Mouse (Mus musculus): ENCODE data around the gene Nptx2. TPM values are rescaled to one million over a fixed set of nuclear protein-coding genes. Genes with fewer than 3 reads are reported as not detected.

The Nptx2 gene
- polyA plus RNA-seq, 1 experiment: not detected

GRCm38 (mm10) chr5:144546423-144546995, 807 bp downstream of the Nptx2 start:
- Histone ChIP-seq H3K4me2 (ENCODE audit: low read depth) (no peak overlapping the region), H3K36me3 (ENCODE audit: control insufficient read depth, insufficient read depth) (no peaks in the 10 kb centered on the region), H3ac (ENCODE audit: control insufficient read depth, insufficient read length) (no peak overlapping the region), H3K79me2 (ENCODE audit: control insufficient read depth, insufficient read depth) (no peaks in the 10 kb centered on the region), H3K4me3 (no peak overlapping the region), H3K27me3 (ENCODE audit: control insufficient read depth, insufficient read depth, insufficient read length) (peaks cover 4% of the 10 kb centered on the region)
- TF ChIP-seq CEBPB (IDR thresholded peaks at IDR 0.05; ENCODE audit: insufficient read depth, poor library complexity, severe bottlenecking) (no peak), E2F4 (IDR thresholded peaks at IDR 0.05; ENCODE audit: insufficient read depth) (no peak), MAX (IDR thresholded peaks at IDR 0.05; ENCODE audit: low read depth) (no peak), USF1 (IDR thresholded peaks at IDR 0.05; ENCODE audit: low read depth) (no peak)

- Histone ChIP-seq H3K4me3 (no peak overlapping the region), H3K79me2 (ENCODE audit: control insufficient read depth, insufficient read depth) (no peaks in the 10 kb centered on the region), H3K36me3 (ENCODE audit: control insufficient read depth, insufficient read depth) (no peaks in the 10 kb centered on the region), H3K27me3 (ENCODE audit: control insufficient read depth, insufficient read depth, insufficient read length) (peaks cover 4% of the 10 kb centered on the region), H3ac (ENCODE audit: control insufficient read depth, insufficient read length) (no peak overlapping the region), H3K4me2 (ENCODE audit: low read depth) (no peak overlapping the region)
- TF ChIP-seq MYOG (IDR thresholded peaks at IDR 0.05; ENCODE audit: control insufficient read depth in 1 of 3, insufficient read depth in 1 of 3, insufficient read length in 2 of 3, low read depth in 2 of 3) (no peak), USF1 (IDR thresholded peaks at IDR 0.05; ENCODE audit: low read depth) (no peak), E2F4 (IDR thresholded peaks at IDR 0.05; ENCODE audit: insufficient read depth) (no peak), SRF (IDR thresholded peaks at IDR 0.05; ENCODE audit: control insufficient read depth, insufficient read length, low read depth) (no peak)
Observed at GRCm38 (mm10) chr5:144547333-144547878, 1.7 kb downstream of the Nptx2 start.

DNA sequence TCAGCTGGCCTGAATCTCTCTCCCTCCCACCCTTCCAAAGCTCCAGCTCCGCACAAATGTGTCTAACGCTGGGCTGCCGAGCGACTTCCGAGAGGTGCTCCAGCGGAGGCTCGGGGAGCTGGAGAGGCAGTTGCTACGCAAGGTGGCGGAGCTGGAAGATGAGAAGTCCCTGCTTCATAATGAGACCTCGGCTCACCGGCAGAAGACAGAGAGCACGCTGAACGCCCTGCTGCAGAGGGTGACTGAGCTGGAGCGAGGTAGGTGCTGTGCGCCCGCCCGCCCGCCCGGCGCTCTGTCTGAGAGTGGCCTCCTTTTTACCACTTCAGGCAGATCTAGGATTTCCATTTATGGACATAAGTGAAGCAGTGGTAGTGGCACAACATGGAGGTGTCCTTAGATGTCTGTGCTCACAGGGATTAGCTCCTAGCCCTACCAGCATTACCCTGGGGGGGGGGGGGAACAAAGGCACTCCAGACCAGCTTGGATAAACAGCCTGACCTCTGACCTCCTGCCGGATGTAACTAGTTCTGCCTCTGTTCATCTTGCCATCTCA, 2.5 kb downstream of the Nptx2 start:
- Histone ChIP-seq H3K79me2 (ENCODE audit: control insufficient read depth, insufficient read depth) (no peaks in the 10 kb centered on the region), H3ac (ENCODE audit: control insufficient read depth, insufficient read length) (no peak overlapping the region), H3K36me3 (ENCODE audit: control insufficient read depth, insufficient read depth) (no peaks in the 10 kb centered on the region), H3K4me3 (no peak overlapping the region), H3K4me2 (ENCODE audit: low read depth) (no peak overlapping the region), H3K27me3 (ENCODE audit: control insufficient read depth, insufficient read depth, insufficient read length) (peaks cover 4% of the 10 kb centered on the region)
- no peak for TF ChIP-seq TCF12 (IDR thresholded peaks at IDR 0.05; ENCODE audit: insufficient read depth, poor library complexity, severe bottlenecking)
- TF ChIP-seq MAX (IDR thresholded peaks at IDR 0.05; ENCODE audit: low read depth): no peak
- no peak for TF ChIP-seq REST (IDR thresholded peaks at IDR 0.05; ENCODE audit: insufficient read depth, insufficient read length)
- no peak for TF ChIP-seq POLR2A (IDR thresholded peaks at IDR 0.05; ENCODE audit: insufficient read length, low read depth)
- TF ChIP-seq POLR2AphosphoS2 (IDR thresholded peaks at IDR 0.05; ENCODE audit: insufficient read length, low read depth): no peak
- no peak for TF ChIP-seq MYOG (IDR thresholded peaks at IDR 0.05; ENCODE audit: control insufficient read depth in 1 of 3, insufficient read depth in 1 of 3, insufficient read length in 2 of 3, low read depth in 2 of 3)
- TF ChIP-seq CEBPB (IDR thresholded peaks at IDR 0.05; ENCODE audit: insufficient read depth, poor library complexity, severe bottlenecking): no peak
- TF ChIP-seq E2F4 (IDR thresholded peaks at IDR 0.05; ENCODE audit: insufficient read depth): no peak
- no peak for TF ChIP-seq USF1 (IDR thresholded peaks at IDR 0.05; ENCODE audit: low read depth)
- TF ChIP-seq SRF (IDR thresholded peaks at IDR 0.05; ENCODE audit: control insufficient read depth, insufficient read length, low read depth): no peak
- no peak for TF ChIP-seq MYOD1 (IDR thresholded peaks at IDR 0.05; ENCODE audit: control insufficient read depth in 1 of 3, insufficient read length in 2 of 3, low read depth in 2 of 3)
- no peak for TF ChIP-seq TCF3 (IDR thresholded peaks at IDR 0.05; ENCODE audit: insufficient read length, low read depth)

- H3K4me3 ChIP-seq: no peak overlapping the region
- no peaks in the 10 kb centered on the region for H3K36me3 ChIP-seq (ENCODE audit: control insufficient read depth, insufficient read depth)
- TF ChIP-seq MYOD1 (IDR thresholded peaks at IDR 0.05; ENCODE audit: control insufficient read depth in 1 of 3, insufficient read length in 2 of 3, low read depth in 2 of 3): no peak
- TF ChIP-seq MYOG (IDR thresholded peaks at IDR 0.05; ENCODE audit: control insufficient read depth in 1 of 3, insufficient read depth in 1 of 3, insufficient read length in 2 of 3, low read depth in 2 of 3): no peak
- no peak for TF ChIP-seq SRF (IDR thresholded peaks at IDR 0.05; ENCODE audit: control insufficient read depth, insufficient read length, low read depth)
- no peak for TF ChIP-seq E2F4 (IDR thresholded peaks at IDR 0.05; ENCODE audit: insufficient read depth)
- TF ChIP-seq REST (IDR thresholded peaks at IDR 0.05; ENCODE audit: insufficient read depth, insufficient read length): no peak
- TF ChIP-seq POLR2AphosphoS2 (IDR thresholded peaks at IDR 0.05; ENCODE audit: insufficient read length, low read depth): no peak
- TF ChIP-seq TCF3 (IDR thresholded peaks at IDR 0.05; ENCODE audit: insufficient read length, low read depth): no peak
- no peak for TF ChIP-seq MAX (IDR thresholded peaks at IDR 0.05; ENCODE audit: low read depth)
- TF ChIP-seq CEBPB (IDR thresholded peaks at IDR 0.05; ENCODE audit: insufficient read depth, poor library complexity, severe bottlenecking): no peak
- no peak for TF ChIP-seq USF1 (IDR thresholded peaks at IDR 0.05; ENCODE audit: low read depth)
- no peak for TF ChIP-seq TCF12 (IDR thresholded peaks at IDR 0.05; ENCODE audit: insufficient read depth, poor library complexity, severe bottlenecking)
- TF ChIP-seq POLR2A (IDR thresholded peaks at IDR 0.05; ENCODE audit: insufficient read length, low read depth): no peak
- H3ac ChIP-seq (ENCODE audit: control insufficient read depth, insufficient read length): no peak overlapping the region
- H3K4me2 ChIP-seq (ENCODE audit: low read depth): no peak overlapping the region
- H3K79me2 ChIP-seq (ENCODE audit: control insufficient read depth, insufficient read depth): no peaks in the 10 kb centered on the region
- H3K27me3 ChIP-seq (ENCODE audit: control insufficient read depth, insufficient read depth, insufficient read length): peaks cover 4% of the 10 kb centered on the region
Observed at GRCm38 (mm10) chr5:144550003-144550402, 4.3 kb downstream of the Nptx2 start.

DNA sequence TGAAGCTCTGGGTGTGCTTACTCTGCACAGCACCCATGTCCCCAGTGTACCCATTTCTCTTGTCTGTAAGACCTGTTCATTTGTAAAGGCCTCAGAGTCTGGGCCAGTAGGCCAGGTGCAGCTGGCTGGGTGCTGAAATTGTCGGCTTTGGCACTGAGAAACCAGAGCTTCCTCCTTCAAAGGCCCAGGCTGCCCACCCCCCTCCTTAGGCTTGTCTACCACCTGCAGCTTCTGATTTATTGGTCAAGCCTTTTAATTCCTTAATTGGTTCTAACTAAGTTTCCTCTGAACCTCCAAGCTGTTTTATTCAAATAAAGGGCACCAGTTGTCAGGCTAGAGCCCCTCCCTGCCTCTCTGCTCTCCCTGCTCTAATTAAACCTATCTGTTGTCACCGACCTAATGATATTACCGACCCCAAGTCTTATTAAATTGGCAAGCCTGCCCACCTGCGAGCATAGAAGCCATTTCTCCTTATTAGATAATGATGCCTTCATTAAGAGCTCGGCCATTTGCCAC, 5.0 kb downstream of the Nptx2 start:
- H3K79me2 ChIP-seq (ENCODE audit: control insufficient read depth, insufficient read depth): no peaks in the 10 kb centered on the region
- H3ac ChIP-seq (ENCODE audit: control insufficient read depth, insufficient read length): no peak overlapping the region
- H3K27me3 ChIP-seq (ENCODE audit: control insufficient read depth, insufficient read depth, insufficient read length): peaks cover 4% of the 10 kb centered on the region
- no peak overlapping the region for H3K4me3 ChIP-seq
- H3K36me3 ChIP-seq (ENCODE audit: control insufficient read depth, insufficient read depth): no peaks in the 10 kb centered on the region
- H3K4me2 ChIP-seq (ENCODE audit: low read depth): no peak overlapping the region
- no peak for TF ChIP-seq POLR2A (IDR thresholded peaks at IDR 0.05; ENCODE audit: insufficient read length, low read depth)
- TF ChIP-seq TCF12 (IDR thresholded peaks at IDR 0.05; ENCODE audit: insufficient read depth, poor library complexity, severe bottlenecking): no peak
- TF ChIP-seq SRF (IDR thresholded peaks at IDR 0.05; ENCODE audit: control insufficient read depth, insufficient read length, low read depth): no peak
